Mouse (Mus musculus) heart, postnatal 0 days (tissue): ENCODE measurements around the gene Baat. TPM values are rescaled to one million over a fixed set of nuclear protein-coding genes. Genes with fewer than 3 reads are reported as not detected.

Source experiments
- ATAC-seq: fragments of 200-750 bp; cut with Nextera tagmentation; 2 replicates; pipeline ENCODE4 v1.8.0; 2017; ENCODE audit warnings: low read depth, moderate number of reproducible peaks, moderate library complexity; ENCODE audit not compliant: insufficient read depth
- DNase-seq: peaks from one replicate; pipeline ENCODE4 v3.0.0-alpha.2; 2016; ENCODE audit warnings: low spot score
- H3K27ac ChIP-seq: fragments of 300-500 bp; sonication (generic); 2 replicates; pipeline ENCODE4 v1.5.1; 2014; ENCODE audit warnings: low read depth, mild to moderate bottlenecking
- H3K27me3 ChIP-seq: fragments of 300-500 bp; sonication (generic); 2 replicates; pipeline ENCODE4 v1.6.1; 2014; ENCODE audit warnings: low read length, mixed read lengths; ENCODE audit not compliant: control insufficient read depth, insufficient read depth
- H3K36me3 ChIP-seq: fragments of 300-500 bp; sonication (generic); replicated peaks from 2 replicates; pipeline ENCODE4 v1.6.1; 2014; ENCODE audit warnings: low read length, mixed read lengths; ENCODE audit not compliant: control insufficient read depth, insufficient read depth
- H3K4me1 ChIP-seq: fragments of 300-500 bp; sonication (generic); 2 replicates; pipeline ENCODE4 v1.6.1; 2014; ENCODE audit warnings: antibody characterized with exemption; ENCODE audit not compliant: control insufficient read depth, insufficient read depth
- H3K4me2 ChIP-seq: fragments of 300-500 bp; sonication (generic); 2 replicates; pipeline ENCODE4 v1.6.1; 2014; ENCODE audit warnings: low read depth, mild to moderate bottlenecking, low read length, moderate library complexity
- H3K4me3 ChIP-seq: fragments of 300-500 bp; sonication (generic); 2 replicates; pipeline ENCODE4 v1.5.1; 2014; ENCODE audit warnings: low read depth, low read length
- H3K9ac ChIP-seq: fragments of 300-500 bp; sonication (generic); replicated peaks from 2 replicates; pipeline ENCODE4 v1.6.1; 2014; ENCODE audit warnings: low read depth, low read length, mixed read lengths
- H3K9me3 ChIP-seq: fragments of 300-500 bp; sonication (generic); replicated peaks from 2 replicates; pipeline ENCODE4 v1.6.1; 2016; ENCODE audit warnings: low read length; ENCODE audit not compliant: control insufficient read depth
- CTCF ChIP-seq: IDR thresholded peaks from 2 replicates; pipeline ENCODE4 v1.5.1; 2016; ENCODE audit warnings: antibody characterized with exemption, control low read depth, low read depth
- EP300 ChIP-seq: IDR thresholded peaks from 2 replicates; pipeline ENCODE4 v1.6.1; 2016; ENCODE audit warnings: antibody characterized with exemption, low read depth
- WGBS: fragments of 180-500 bp; shearing (Covaris S2); extraction: QIAGEN DNeasy Blood & Tissue Kit; methylation state at CpG from one replicate; pipeline ENCODE4 v1.1.7; 2014; 5-methylcytosine and 5-hydroxymethylcytosine counted together
- polyA plus RNA-seq: library from polyadenylated mRNA; unstranded; fragments of >200 nt; fragmentation: Nextera tagmentation; extraction: Ambion mirVana; gene quantifications from 2 replicates; pipeline ENCODE4 v1.2.1, GENCODE M21; 2015
- total RNA-seq: library from RNA; depleted of rRNA; stranded (reverse); fragments of >200 nt; gene quantifications from 2 replicates; pipeline ENCODE4 v1.2.3, GENCODE M21; 2014; ENCODE audit warnings: low replicate concordance

Baat gene
- total and polyA plus RNA-seq, 2 experiments from 2014 or later: not detected

DNA sequence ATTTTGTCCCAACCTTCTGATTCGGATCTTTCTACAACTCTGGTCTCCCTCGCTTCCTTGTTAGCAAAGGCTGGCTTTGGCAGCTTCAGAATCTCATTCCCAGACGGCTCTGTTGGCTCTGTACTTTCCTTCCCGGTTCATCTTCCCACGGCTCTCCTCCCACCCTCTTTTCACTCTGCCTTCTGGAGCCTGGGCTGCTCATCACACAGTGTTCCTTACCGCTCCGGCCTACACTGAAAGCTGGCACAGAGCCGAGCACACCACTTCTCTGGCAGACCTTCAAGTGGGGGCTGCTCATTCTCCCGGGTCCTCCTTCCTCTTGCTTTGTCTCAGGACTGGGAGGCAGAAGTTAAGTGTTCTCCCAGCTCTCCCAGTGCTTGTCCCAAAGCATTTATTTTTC is 16.2 kb upstream of the Baat start:
- Histone ChIP-seq H3K27ac (no peak overlapping the region), H3K4me2 (peak overlapping the region; percentile 90; the same call in 1 of the 2 replicates), H3K27me3 (no peaks in the 10 kb centered on the region), H3K4me3 (no peak overlapping the region), H3K4me1 (peaks cover 17% of the 10 kb centered on the region), H3K9me3 (no peaks in the 10 kb centered on the region), H3K9ac (no peak overlapping the region), H3K36me3 (peaks cover 20% of the 10 kb centered on the region)
- ATAC-seq (no peak), DNase-seq (no peak)
- WGBS: 57% methylated on average over 9 of the region's 9 CpGs
- TF ChIP-seq EP300: no peak
- no peak for TF ChIP-seq CTCF

GRCm38 (mm10) chr4:49521346-49521745 is 15.0 kb upstream of the Baat start:
- peak; percentile 49 for ATAC-seq
- WGBS: under 1% methylated on average over 17 of the region's 17 CpGs
- Histone ChIP-seq H3K9ac (peak overlapping the region; percentile 74), H3K4me1 (peaks cover 17% of the 10 kb centered on the region), H3K4me2 (peak overlapping the region; percentile 90), H3K9me3 (no peaks in the 10 kb centered on the region), H3K4me3 (peak overlapping the region; percentile 83), H3K36me3 (peaks cover 20% of the 10 kb centered on the region), H3K27me3 (no peaks in the 10 kb centered on the region), H3K27ac (peak overlapping the region; percentile 58)
- no peak for TF ChIP-seq EP300
- peak; percentile 19; the same call in 1 of the 2 replicates for TF ChIP-seq CTCF
- no peak for DNase-seq

- no peaks in the 10 kb centered on the region for H3K27me3 ChIP-seq
- H3K27ac ChIP-seq: peak within 1 kb of the TSS; percentile 77
- peak within 1 kb of the TSS; percentile 83 for H3K4me3 ChIP-seq
- peak within 1 kb of the TSS; percentile 90 for H3K4me2 ChIP-seq
- DNase-seq: peak; percentile 98
- TF ChIP-seq CTCF: no peak
- peak; percentile 13; the same call in 1 of the 2 replicates for TF ChIP-seq EP300
- under 1% methylated on average over 41 of the region's 41 CpGs for WGBS
- H3K9me3 ChIP-seq: no peaks in the 10 kb centered on the region
- H3K4me1 ChIP-seq: peaks cover 17% of the 10 kb centered on the region
- peak within 1 kb of the TSS; percentile 74 for H3K9ac ChIP-seq
- H3K36me3 ChIP-seq: peaks cover 15% of the 10 kb centered on the region
- ATAC-seq: peak; percentile 99
These were observed 14.4 kb upstream of the Baat start, which contains the start of the genes Mrpl50 and Zfp189 for GRCm38 (mm10) chr4:49520572-49521340. TSS of gene Mrpl50 (minus strand) at chr4:49521093. TSS of gene Zfp189 (plus strand) at chr4:49521176.

DNA sequence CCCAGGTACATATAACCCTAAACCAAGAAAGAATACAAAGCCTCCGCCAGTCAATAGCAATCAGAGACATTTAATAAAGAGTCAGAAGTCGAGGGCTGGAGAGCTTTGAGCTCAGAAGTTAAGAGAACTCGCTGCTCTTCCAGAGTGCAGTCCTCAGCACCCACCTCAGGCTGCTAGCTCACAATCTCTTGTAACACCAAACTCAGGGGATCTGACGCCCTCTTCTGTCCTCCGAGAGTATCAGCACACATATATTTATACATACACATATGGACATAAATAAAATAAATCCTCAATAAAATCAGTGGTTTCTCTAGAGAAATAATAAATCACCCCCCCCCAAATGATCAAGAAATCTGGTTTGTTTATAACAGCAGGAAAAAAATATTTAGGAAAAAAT is 13.1 kb upstream of the Baat start:
- no peak overlapping the region; the same call in 1 of the 2 replicates for H3K4me3 ChIP-seq
- no peak for DNase-seq
- no peaks in the 10 kb centered on the region for H3K9me3 ChIP-seq
- H3K9ac ChIP-seq: no peak overlapping the region
- H3K27ac ChIP-seq: no peak overlapping the region
- H3K4me2 ChIP-seq: no peak overlapping the region
- peaks cover 17% of the 10 kb centered on the region for H3K4me1 ChIP-seq
- no peak for ATAC-seq
- peaks cover 13% of the 10 kb centered on the region; the same call in 1 of the 2 replicates for H3K36me3 ChIP-seq
- no peaks in the 10 kb centered on the region for H3K27me3 ChIP-seq
- no peak for TF ChIP-seq CTCF
- no peak for TF ChIP-seq EP300
- WGBS: 75% methylated on average over 5 of the region's 5 CpGs

DNA sequence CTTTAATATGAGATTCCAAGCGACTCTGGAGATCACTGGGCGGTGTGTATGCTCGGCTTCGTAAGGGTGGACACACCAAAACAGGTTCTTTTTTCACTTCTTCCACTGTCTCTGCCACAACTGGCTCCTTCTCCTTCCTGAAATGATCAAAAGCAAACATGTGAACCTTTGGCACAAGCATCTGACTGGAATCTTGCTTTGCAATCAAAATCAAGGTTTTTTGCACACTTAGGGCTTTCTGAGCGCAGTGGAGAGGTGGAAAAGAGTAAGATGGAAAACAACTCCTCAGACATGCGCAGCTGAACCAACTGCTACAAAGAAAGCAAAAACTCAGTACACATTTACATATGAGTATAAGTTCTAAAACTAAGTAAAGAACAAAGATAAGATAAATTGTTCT is 8.1 kb upstream of the Baat start:
- Histone ChIP-seq H3K9me3 (no peaks in the 10 kb centered on the region), H3K36me3 (peaks cover 26% of the 10 kb centered on the region), H3K27me3 (no peaks in the 10 kb centered on the region), H3K27ac (no peak overlapping the region), H3K4me2 (no peak overlapping the region), H3K4me1 (0 out of 2 replicates have a peak, but pooled peaks cover 2% of the 10 kb centered on the region), H3K4me3 (no peak overlapping the region), H3K9ac (no peak overlapping the region)
- 95% methylated on average over 6 of the region's 6 CpGs for WGBS
- ATAC-seq (no peak), DNase-seq (no peak)
- TF ChIP-seq EP300 (no peak), CTCF (no peak)
